Mouse (Mus musculus): ENCODE measurements around the gene Ptpra. TPM values are rescaled to one million over a fixed set of nuclear protein-coding genes. Genes with fewer than 3 reads are reported as not detected.
"Not testable (repeated sequence)": the region's sequence is repeated elsewhere in the genome, so short reads cannot be mapped to it uniquely, and the experiment has no call there.

Ptpra gene
- total RNA-seq, 2 experiments from 2014 or later = 214 to 229 TPM

GRCm38 (mm10) chr2:130484206-130484605, 34.1 kb downstream of the Ptpra start:
- no peak for DNase-seq (ENCODE audit: low spot score in 2 of 2)

- no peak for DNase-seq (ENCODE audit: low spot score in 2 of 2)
Observed at GRCm38 (mm10) chr2:130488002-130488401, 37.9 kb downstream of the Ptpra start.

- no peak for DNase-seq (ENCODE audit: low spot score in 2 of 2)
Observed at GRCm38 (mm10) chr2:130488600-130488999, 38.5 kb downstream of the Ptpra start.

- DNase-seq (ENCODE audit: low spot score in 2 of 2) = no peak
Observed at GRCm38 (mm10) chr2:130491162-130491561, 41.1 kb downstream of the Ptpra start.

- DNase-seq (ENCODE audit: low spot score in 2 of 2) = peak; percentile 47 to 57
Observed at GRCm38 (mm10) chr2:130491587-130491986, 41.5 kb downstream of the Ptpra start.

- not testable (repeated sequence) for DNase-seq (ENCODE audit: low spot score in 2 of 2)
Observed at GRCm38 (mm10) chr2:130495114-130495513, 45.0 kb downstream of the Ptpra start.

- peak; percentile 33 to 35 for DNase-seq (ENCODE audit: low spot score in 2 of 2)
Observed at GRCm38 (mm10) chr2:130496037-130496436, 46.0 kb downstream of the Ptpra start.

GRCm38 (mm10) chr2:130496931-130497330, 46.9 kb downstream of the Ptpra start:
- no peak for DNase-seq (ENCODE audit: low spot score in 2 of 2)

- DNase-seq (ENCODE audit: low spot score in 2 of 2) = no peak
Observed at GRCm38 (mm10) chr2:130499546-130499945, 49.5 kb downstream of the Ptpra start.

GRCm38 (mm10) chr2:130501556-130501955, 51.5 kb downstream of the Ptpra start:
- DNase-seq (ENCODE audit: low spot score in 2 of 2) = no peak

- not testable (repeated sequence) for DNase-seq (ENCODE audit: low spot score in 2 of 2)
Observed at GRCm38 (mm10) chr2:130511616-130512015, 61.5 kb downstream of the Ptpra start.

- no peak for DNase-seq (ENCODE audit: low spot score in 2 of 2)
Observed at GRCm38 (mm10) chr2:130513907-130514306, 63.8 kb downstream of the Ptpra start.

GRCm38 (mm10) chr2:130515791-130516190, 65.7 kb downstream of the Ptpra start:
- no peak for DNase-seq (ENCODE audit: low spot score in 2 of 2)

GRCm38 (mm10) chr2:130521927-130522326, 71.8 kb downstream of the Ptpra start:
- DNase-seq (ENCODE audit: low spot score in 2 of 2) = no peak

- DNase-seq (ENCODE audit: low spot score in 2 of 2) = not testable (repeated sequence)
Observed at GRCm38 (mm10) chr2:130525480-130525879, 75.4 kb downstream of the Ptpra start.

- no peak for DNase-seq (ENCODE audit: low spot score in 2 of 2)
Observed at GRCm38 (mm10) chr2:130528457-130528856, 78.4 kb downstream of the Ptpra start.

GRCm38 (mm10) chr2:130529290-130529689, 79.2 kb downstream of the Ptpra start:
- no peak for DNase-seq (ENCODE audit: low spot score in 2 of 2)

- no peak for DNase-seq (ENCODE audit: low spot score in 2 of 2)
Observed at GRCm38 (mm10) chr2:130529925-130530324, 79.8 kb downstream of the Ptpra start.

GRCm38 (mm10) chr2:130532201-130532600, 82.1 kb downstream of the Ptpra start:
- DNase-seq (ENCODE audit: low spot score in 2 of 2) = no peak

- no peak for DNase-seq (ENCODE audit: low spot score in 2 of 2)
Observed at GRCm38 (mm10) chr2:130535017-130535416, 84.9 kb downstream of the Ptpra start.

GRCm38 (mm10) chr2:130536890-130537289, 86.8 kb downstream of the Ptpra start:
- no peak for DNase-seq (ENCODE audit: low spot score in 2 of 2)

GRCm38 (mm10) chr2:130538876-130539546, 88.9 kb downstream of the Ptpra start:
- no peak for DNase-seq (ENCODE audit: low spot score in 2 of 2)

GRCm38 (mm10) chr2:130540266-130540665, 90.2 kb downstream of the Ptpra start:
- DNase-seq (ENCODE audit: low spot score in 2 of 2) = no peak
